In the genomic region with DNA sequence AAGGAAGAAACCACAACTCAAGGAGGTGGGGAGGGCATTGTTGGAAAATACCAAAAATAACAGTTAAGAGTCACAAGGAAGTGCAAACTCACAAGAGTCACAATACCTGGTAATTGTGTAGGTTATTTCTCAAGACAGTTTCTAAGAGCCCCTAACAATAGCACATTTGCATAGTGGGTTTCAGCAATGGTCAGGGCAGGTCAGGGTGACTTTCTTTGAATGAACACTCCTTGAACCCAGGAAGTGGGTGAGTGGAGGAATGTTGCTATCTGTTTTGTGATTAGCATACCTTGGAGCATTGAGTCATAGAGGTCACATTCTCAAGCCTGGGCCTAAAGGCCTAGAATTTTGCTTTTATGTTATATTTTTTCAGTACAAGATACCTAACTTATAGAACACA, we compare ENCODE assay signal across 37 mouse cellular contexts. TPM values are rescaled to one million over a fixed set of nuclear protein-coding genes. Genes with fewer than 3 reads are reported as not detected.
"Had no signal": no experiment of that assay in that cellular context is flagged by ENCODE, and none has a peak within 500 bp of the region (broad histone marks: within the 10 kb centered on the region; RNA-seq: fewer than 3 reads in every experiment).

No protein-coding gene starts in this region.

RNA-seq across cellular contexts. Expression of a gene that starts 14.4 kb away (rescaled TPM):
- total RNA-seq: left cerebral cortex, postnatal 10 days; left cerebral cortex, postnatal 14 days; left cerebral cortex, postnatal 25 days; left cerebral cortex, postnatal 36 days; left cerebral cortex, postnatal 4 days; liver, adult 2 months; megakaryocyte progenitor cell, adult 5-6 weeks; megakaryocyte, adult 5-6 weeks; megakaryocyte-erythroid progenitor cell, adult 5-6 weeks; midbrain, postnatal 0 days; monocyte, adult 5-6 weeks had no signal
- polyA plus RNA-seq: limb, embryonic 10.5 days; limb, embryonic 11.5 days; limb, embryonic 13.5 days; limb, embryonic 14.5 days; limb, embryonic 15.5 days; liver, adult 2 months; liver, embryonic 11.5 days; liver, embryonic 13.5 days; liver, embryonic 14.5 days; liver, embryonic 15.5 days; liver, embryonic 16.5 days; liver, postnatal 0 days; lung, adult 2 months; lung, embryonic 14.5 days; lung, embryonic 15.5 days; lung, embryonic 16.5 days; lung, postnatal 0 days; macrophage; midbrain, embryonic 10.5 days; midbrain, embryonic 11.5 days; midbrain, embryonic 12.5 days; midbrain, embryonic 13.5 days; midbrain, embryonic 14.5 days; midbrain, embryonic 15.5 days; midbrain, embryonic 16.5 days; midbrain, postnatal 0 days; neural tube, embryonic 11.5 days; neural tube, embryonic 12.5 days had no signal
